Mouse (Mus musculus) limb, embryonic 10.5 days (tissue): ENCODE results near the gene Abca17. TPM values are rescaled to one million over a fixed set of nuclear protein-coding genes. Genes with fewer than 3 reads are reported as not detected.

Experiments
- DNase-seq: peaks from one replicate; pipeline ENCODE4 v3.0.0-alpha.2; 2017; ENCODE audit warnings: low spot score
- H3K27ac ChIP-seq: fragments of 300-500 bp; sonication (generic); 2 replicates; pipeline ENCODE4 v1.5.1; 2016; ENCODE audit warnings: mild to moderate bottlenecking
- H3K27me3 ChIP-seq: fragments of 300-500 bp; sonication (generic); 2 replicates; pipeline ENCODE4 v1.6.1; 2016; ENCODE audit warnings: low read depth, mild to moderate bottlenecking; ENCODE audit not compliant: poor library complexity, severe bottlenecking
- H3K36me3 ChIP-seq: fragments of 300-500 bp; sonication (generic); 2 replicates; pipeline ENCODE4 v1.6.1; 2016; ENCODE audit warnings: mild to moderate bottlenecking, moderate library complexity
- H3K4me1 ChIP-seq: fragments of 300-500 bp; sonication (generic); 2 replicates; pipeline ENCODE4 v1.6.1; 2016
- H3K4me3 ChIP-seq: fragments of 300-500 bp; sonication (generic); 2 replicates; pipeline ENCODE4 v1.5.1; 2016; ENCODE audit warnings: mild to moderate bottlenecking, moderate library complexity
- H3K9me3 ChIP-seq: fragments of 300-500 bp; sonication (generic); replicated peaks from 2 replicates; pipeline ENCODE4 v1.6.1; 2016; ENCODE audit warnings: mild to moderate bottlenecking
- WGBS: fragments of 180-500 bp; shearing (Covaris S2); methylation state at CpG from one replicate; pipeline ENCODE4 v1.1.7; 2016; 5-methylcytosine and 5-hydroxymethylcytosine counted together
- microRNA-seq: library from miRNA; unstranded; fragments of <30 nt; microRNA quantifications from one replicate; pipeline ENCODE4, GENCODE M21; 2017
- polyA plus RNA-seq: library from polyadenylated mRNA; unstranded; fragments of >200 nt; fragmentation: Nextera tagmentation; extraction: Ambion mirVana; gene quantifications from 2 replicates; pipeline ENCODE4 v1.2.1, GENCODE M21; 2016

Gene Abca17
- polyA plus RNA-seq, 1 experiment from 2014 or later = not detected

DNA sequence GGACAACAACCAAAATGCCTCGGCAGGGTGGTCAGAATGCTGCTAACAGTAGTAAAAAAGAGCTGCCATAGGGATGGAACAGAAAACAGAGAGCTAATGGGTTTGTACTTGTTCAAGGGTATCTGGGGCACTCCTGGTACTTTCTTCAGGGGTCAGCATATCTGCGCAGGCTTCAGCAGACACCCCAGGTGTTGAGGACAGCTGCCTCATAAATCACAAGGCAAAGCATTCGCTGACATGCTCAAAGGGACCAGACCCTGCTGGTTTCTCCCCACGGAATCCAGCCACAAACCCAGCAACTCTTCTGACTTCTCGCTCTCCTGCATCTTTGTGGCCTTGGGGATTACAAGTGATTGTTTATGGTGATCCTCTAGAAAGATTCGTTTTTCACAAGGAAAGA is 128.2 kb downstream of the Abca17 start:
- no peak for DNase-seq
- H3K4me3 ChIP-seq = no peak overlapping the region
- H3K9me3 ChIP-seq = no peaks in the 10 kb centered on the region
- H3K27me3 ChIP-seq = no peaks in the 10 kb centered on the region
- 70% methylated on average over 6 of the region's 6 CpGs for WGBS
- no peak overlapping the region for H3K27ac ChIP-seq
- peaks cover 75% of the 10 kb centered on the region for H3K36me3 ChIP-seq
- H3K4me1 ChIP-seq = peaks cover 14% of the 10 kb centered on the region

DNA sequence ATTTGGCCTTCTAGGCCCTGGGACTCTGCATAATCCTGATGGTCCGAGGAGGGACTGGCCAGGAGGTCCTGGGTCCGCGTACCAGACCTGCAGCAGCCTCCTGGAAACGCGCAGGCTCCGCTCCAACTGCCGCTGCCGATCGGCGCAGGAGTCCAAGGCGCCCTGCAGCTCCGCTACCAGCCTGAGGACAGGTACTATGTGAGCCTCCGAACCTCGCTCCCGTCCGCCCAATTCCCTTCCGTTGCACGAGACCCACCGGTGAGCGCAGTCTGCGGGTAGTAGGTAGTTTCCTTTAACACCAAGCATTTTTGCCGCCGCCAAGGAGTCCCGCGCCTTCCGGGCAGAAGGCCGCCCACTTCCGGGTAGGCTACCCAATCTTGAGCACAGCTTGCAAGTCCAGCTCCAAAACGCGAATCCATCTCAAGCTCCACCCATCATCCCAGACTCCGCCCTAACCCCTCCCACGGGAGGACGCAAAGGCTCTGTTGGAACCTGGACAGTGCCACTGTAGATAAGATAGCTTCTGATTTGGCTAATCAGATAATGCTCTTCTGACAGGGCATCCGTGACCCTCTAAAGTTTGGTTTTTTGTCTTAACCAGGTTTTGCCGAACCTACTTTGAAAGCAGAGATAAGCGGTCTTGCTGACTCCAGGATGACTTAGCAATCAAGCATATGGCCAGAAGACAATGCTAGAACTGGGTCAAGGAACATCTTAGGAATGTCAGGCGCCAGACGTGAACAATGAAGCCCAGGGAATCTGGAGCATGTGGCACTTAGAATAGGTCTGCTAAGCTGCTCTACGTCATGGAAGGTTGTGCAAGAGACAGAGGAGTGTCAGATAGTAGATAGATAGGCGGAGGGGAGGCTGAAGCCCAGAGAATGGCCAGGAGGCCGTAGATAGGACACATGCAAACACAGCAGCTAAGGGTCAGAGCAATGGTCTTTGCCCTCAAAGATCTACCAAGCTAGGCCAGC is 130.1 kb downstream of the Abca17 start, which contains the start of gene Tedc2:
Gene Tedc2, minus strand, starts transcription at position 417 of the 977 bp plus-strand sequence.
- Histone ChIP-seq H3K27me3 (no peaks in the 10 kb centered on the region), H3K9me3 (no peaks in the 10 kb centered on the region), H3K27ac (peak within 1 kb of the TSS; percentile 91), H3K4me1 (peaks cover 14% of the 10 kb centered on the region), H3K36me3 (peaks cover 74% of the 10 kb centered on the region), H3K4me3 (peak within 1 kb of the TSS; percentile 91)
- peak; percentile 89 for DNase-seq
- WGBS = 7% methylated on average over 41 of the region's 41 CpGs

DNA sequence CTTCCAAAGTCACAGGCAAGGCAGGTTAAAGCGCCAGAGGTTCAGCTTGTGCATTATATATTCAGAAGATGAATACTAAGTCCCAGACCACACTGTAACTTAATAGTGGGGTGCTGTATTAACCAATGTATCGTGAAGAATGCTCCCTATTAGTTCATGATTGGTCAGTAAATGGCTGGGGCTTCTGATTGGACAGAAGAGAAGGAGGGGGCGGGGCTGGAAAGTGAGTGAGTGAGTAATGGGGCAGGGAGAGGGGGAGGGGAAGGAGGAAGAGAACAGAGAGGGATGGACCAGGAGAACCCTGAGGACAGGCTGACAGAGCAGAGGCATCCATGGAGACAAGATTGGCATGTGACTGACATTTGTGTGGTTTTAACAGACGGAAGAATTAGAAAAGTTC is 134.0 kb downstream of the Abca17 start:
- no peak overlapping the region for H3K4me3 ChIP-seq
- WGBS = 72% methylated on average over 4 of the region's 4 CpGs
- DNase-seq = no peak
- no peak overlapping the region for H3K27ac ChIP-seq
- H3K9me3 ChIP-seq = no peaks in the 10 kb centered on the region
- H3K27me3 ChIP-seq = no peaks in the 10 kb centered on the region
- H3K36me3 ChIP-seq = peaks cover 52% of the 10 kb centered on the region
- peaks cover 24% of the 10 kb centered on the region for H3K4me1 ChIP-seq

Small RNA genes lying within 50 kb of the gene (microRNA-seq; reads per million reads assigned to microRNA genes)
- gene Gm24427 (not detected), gene Mir5134 (1.2 reads per million), gene Mir6965 (0.88 reads per million)

Other genes starting within 250 kb of the Abca17 start
- gene Pdpk1, start 200.1 kb downstream of the Abca17 start, polyA plus RNA-seq = 29.7 and 32.1 TPM in 2 replicates
- 49.1 and 49.5 TPM in 2 replicates for gene Amdhd2, start 187.3 kb downstream of the Abca17 start, polyA plus RNA-seq
- gene Atp6v0c, start 181.4 kb downstream of the Abca17 start, polyA plus RNA-seq = 414 and 422 TPM in 2 replicates
- 3.9 and 8.7 TPM in 2 replicates for gene Tbc1d24, start 145.5 kb downstream of the Abca17 start, polyA plus RNA-seq
- gene Ntn3, start 141.5 kb downstream of the Abca17 start, polyA plus RNA-seq = 6.7 and 10.7 TPM in 2 replicates
- 24.1 and 24.5 TPM in 2 replicates for gene Tedc2, start 130.2 kb downstream of the Abca17 start, polyA plus RNA-seq
- 117 and 120 TPM in 2 replicates for gene Ccnf, start 99.6 kb downstream of the Abca17 start, polyA plus RNA-seq
- 2.8 and 3.6 TPM in 2 replicates for gene Abca3, start 882 bp upstream of the Abca17 start, polyA plus RNA-seq
- gene Rnps1, start 63.5 kb upstream of the Abca17 start, polyA plus RNA-seq = 471 and 496 TPM in 2 replicates
- gene Eci1, start 75.6 kb upstream of the Abca17 start, polyA plus RNA-seq = 87.9 and 104 TPM in 2 replicates
- 1.7 and 2.7 TPM in 2 replicates for gene Dnase1l2, start 92.0 kb upstream of the Abca17 start, polyA plus RNA-seq
- gene E4f1, start 119.2 kb upstream of the Abca17 start, polyA plus RNA-seq = 35.0 and 38.7 TPM in 2 replicates
- 68.8 and 76.1 TPM in 2 replicates for gene Pgp, start 119.3 kb upstream of the Abca17 start, polyA plus RNA-seq
- gene Bricd5, start 122.8 kb upstream of the Abca17 start, polyA plus RNA-seq = 0.24 TPM in 1 of 2 replicates, not detected in the other
- 31.6 and 42.2 TPM in 2 replicates for gene Mlst8, start 128.0 kb upstream of the Abca17 start, polyA plus RNA-seq
- gene Caskin1, start 137.5 kb upstream of the Abca17 start, polyA plus RNA-seq = 1.4 and 3.6 TPM in 2 replicates
- gene Traf7, start 176.9 kb upstream of the Abca17 start, polyA plus RNA-seq = 125 and 136 TPM in 2 replicates
- 2.4 and 3.8 TPM in 2 replicates for gene Rab26, start 183.1 kb upstream of the Abca17 start, polyA plus RNA-seq
- 18.9 and 24.7 TPM in 2 replicates for gene Pkd1, start 198.8 kb upstream of the Abca17 start, polyA plus RNA-seq